Mouse (Mus musculus): ENCODE data around the gene Ugt2a1.
"Not testable (repeated sequence)": the region's sequence is repeated elsewhere in the genome, so short reads cannot be mapped to it uniquely, and the experiment has no call there.

Gene Ugt2a1

GRCm38 (mm10) chr5:87425676-87426075 is 65.0 kb downstream of the Ugt2a1 start:
- no peaks in the 10 kb centered on the region for H3K4me1 ChIP-seq (replicated peaks; ENCODE audit: low read depth, low read length)
- no peaks in the 10 kb centered on the region for H3K9me3 ChIP-seq (ENCODE audit: low read length)
- H3K27me3 ChIP-seq (ENCODE audit: insufficient read depth, low read length): no peaks in the 10 kb centered on the region
- H3K4me3 ChIP-seq (replicated peaks; ENCODE audit: low read length): no peak overlapping the region
- TF ChIP-seq POU5F1 (IDR thresholded peaks at IDR 0.05; ENCODE audit: borderline replicate concordance, low read length) (no peak), NANOG (IDR thresholded peaks at IDR 0.05; ENCODE audit: borderline replicate concordance, low read length) (no peak), CTCF (conservative IDR thresholded peaks at IDR 0.05; ENCODE audit: low read length) (no peak)
- H3K36me3 ChIP-seq (ENCODE audit: insufficient read depth, low read length): no peaks in the 10 kb centered on the region

DNA sequence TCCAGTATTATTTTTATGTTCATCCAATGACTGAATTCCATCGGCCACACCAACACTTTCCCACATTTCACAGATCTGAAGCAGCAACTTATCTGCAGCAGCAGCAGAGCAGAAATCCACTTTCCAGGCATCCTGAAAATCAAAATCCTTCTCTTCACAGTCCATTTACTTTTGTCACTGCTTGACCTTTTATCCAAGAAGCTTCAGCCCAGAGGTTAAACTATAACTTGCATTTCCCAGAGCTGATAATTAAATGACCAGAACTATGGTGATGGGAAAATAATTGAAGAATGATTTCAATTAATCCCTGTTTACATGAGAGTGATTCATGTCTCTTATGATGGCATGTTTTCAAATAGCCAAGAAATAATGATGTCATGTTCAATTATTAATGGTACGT is 66.6 kb downstream of the Ugt2a1 start, which contains the start of gene Ugt2b38:
Gene Ugt2b38, minus strand, starts transcription at position 163 of the 400 bp plus-strand sequence.
- not testable (repeated sequence) for H3K4me3 ChIP-seq (replicated peaks; ENCODE audit: low read length); H3K9me3 ChIP-seq (ENCODE audit: low read length); H3K27me3 ChIP-seq (ENCODE audit: insufficient read depth, low read length); H3K36me3 ChIP-seq (ENCODE audit: insufficient read depth, low read length); H3K4me1 ChIP-seq (replicated peaks; ENCODE audit: low read depth, low read length)

All from E14TG2a.4 (cell line).